Mouse (Mus musculus) hindbrain, embryonic 14.5 days (tissue): ENCODE measurements around the gene Ptprn2. TPM values are rescaled to one million over a fixed set of nuclear protein-coding genes. Genes with fewer than 3 reads are reported as not detected.

Experiments
- ATAC-seq: fragments of 200-750 bp; cut with Nextera tagmentation; 2 replicates; pipeline ENCODE4 v1.8.0; 2017; ENCODE audit warnings: moderate number of reproducible peaks, mild to moderate bottlenecking, moderate TSS enrichment, moderate library complexity; ENCODE audit not compliant: low FRiP score
- DNase-seq: peaks from one replicate; pipeline ENCODE4 v3.0.0-alpha.2; 2015; ENCODE audit warnings: low spot score
- H3K27ac ChIP-seq: fragments of 300-500 bp; sonication (generic); 2 replicates; pipeline ENCODE4 v1.5.1; 2014; ENCODE audit warnings: mild to moderate bottlenecking, moderate library complexity
- H3K27me3 ChIP-seq: fragments of 300-500 bp; sonication (generic); 2 replicates; pipeline ENCODE4 v1.6.1; 2014; ENCODE audit warnings: mild to moderate bottlenecking, low read length, mixed read lengths; ENCODE audit not compliant: control insufficient read depth, insufficient read depth
- H3K36me3 ChIP-seq: fragments of 300-500 bp; sonication (generic); replicated peaks from 2 replicates; pipeline ENCODE4 v1.6.1; 2014; ENCODE audit not compliant: control insufficient read depth, insufficient read depth
- H3K4me1 ChIP-seq: fragments of 300-500 bp; sonication (generic); replicated peaks from 2 replicates; pipeline ENCODE4 v1.6.1; 2014; ENCODE audit warnings: antibody characterized with exemption, low read length, mixed read lengths; ENCODE audit not compliant: control insufficient read depth, insufficient read depth
- H3K4me2 ChIP-seq: fragments of 300-500 bp; sonication (generic); replicated peaks from 2 replicates; pipeline ENCODE4 v1.6.1; 2014; ENCODE audit warnings: mild to moderate bottlenecking, moderate library complexity
- H3K4me3 ChIP-seq: fragments of 300-500 bp; sonication (generic); replicated peaks from 2 replicates; pipeline ENCODE4 v1.5.1; 2014; ENCODE audit warnings: mild to moderate bottlenecking, low read length
- H3K9ac ChIP-seq: fragments of 300-500 bp; sonication (generic); 2 replicates; pipeline ENCODE4 v1.6.1; 2014
- H3K9me3 ChIP-seq: fragments of 300-500 bp; sonication (generic); 2 replicates; pipeline ENCODE4 v1.6.1; 2016; ENCODE audit warnings: low read length; ENCODE audit not compliant: control insufficient read depth
- WGBS: fragments of 180-500 bp; shearing (Covaris S2); extraction: QIAGEN DNeasy Blood & Tissue Kit; methylation state at CpG from one replicate; pipeline ENCODE4 v1.1.7; 2014; 5-methylcytosine and 5-hydroxymethylcytosine counted together
- polyA plus RNA-seq: library from polyadenylated mRNA; unstranded; fragments of >200 nt; fragmentation: Nextera tagmentation; extraction: Ambion mirVana; gene quantifications from 2 replicates; pipeline ENCODE4 v1.2.1, GENCODE M21; 2014

Ptprn2 gene
- polyA plus RNA-seq, 1 experiment from 2014 or later: 17.5 TPM

DNA sequence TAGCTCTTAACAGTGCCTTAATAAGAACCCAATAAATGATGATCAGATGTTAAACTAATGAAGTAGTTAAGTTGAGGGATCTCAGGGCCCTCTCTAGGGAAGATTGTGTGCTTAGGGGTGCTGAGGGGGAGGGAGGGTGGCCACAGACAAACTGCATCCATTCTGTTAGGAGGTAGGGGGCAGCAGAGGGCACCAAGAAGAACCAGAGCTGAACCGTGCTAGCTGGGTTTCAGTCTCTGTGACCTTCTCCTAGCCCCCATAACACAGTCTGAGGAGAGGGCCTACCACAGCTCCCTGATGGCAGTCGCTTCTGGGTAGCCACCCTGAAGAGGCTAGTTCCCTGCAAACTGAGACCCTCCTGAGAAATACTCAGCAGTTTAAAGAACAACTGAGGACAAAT, 646.6 kb downstream of the Ptprn2 start:
- 8% methylated on average over 2 of the region's 2 CpGs for WGBS
- DNase-seq: no peak
- Histone ChIP-seq H3K4me1 (no peaks in the 10 kb centered on the region), H3K4me3 (no peak overlapping the region), H3K36me3 (no peaks in the 10 kb centered on the region), H3K9ac (no peak overlapping the region), H3K27ac (no peak overlapping the region), H3K9me3 (no peaks in the 10 kb centered on the region), H3K4me2 (no peak overlapping the region), H3K27me3 (no peaks in the 10 kb centered on the region)
- ATAC-seq: no peak

GRCm38 (mm10) chr12:117135205-117135604, 649.7 kb downstream of the Ptprn2 start:
- H3K4me3 ChIP-seq: no peak overlapping the region
- ATAC-seq (no peak), DNase-seq (no peak)
- H3K36me3 ChIP-seq: no peaks in the 10 kb centered on the region
- no peak overlapping the region for H3K27ac ChIP-seq
- WGBS: 49% methylated on average over 5 of the region's 5 CpGs
- no peaks in the 10 kb centered on the region for H3K27me3 ChIP-seq
- H3K9me3 ChIP-seq: no peaks in the 10 kb centered on the region
- H3K4me2 ChIP-seq: no peak overlapping the region
- H3K9ac ChIP-seq: no peak overlapping the region
- no peaks in the 10 kb centered on the region for H3K4me1 ChIP-seq

DNA sequence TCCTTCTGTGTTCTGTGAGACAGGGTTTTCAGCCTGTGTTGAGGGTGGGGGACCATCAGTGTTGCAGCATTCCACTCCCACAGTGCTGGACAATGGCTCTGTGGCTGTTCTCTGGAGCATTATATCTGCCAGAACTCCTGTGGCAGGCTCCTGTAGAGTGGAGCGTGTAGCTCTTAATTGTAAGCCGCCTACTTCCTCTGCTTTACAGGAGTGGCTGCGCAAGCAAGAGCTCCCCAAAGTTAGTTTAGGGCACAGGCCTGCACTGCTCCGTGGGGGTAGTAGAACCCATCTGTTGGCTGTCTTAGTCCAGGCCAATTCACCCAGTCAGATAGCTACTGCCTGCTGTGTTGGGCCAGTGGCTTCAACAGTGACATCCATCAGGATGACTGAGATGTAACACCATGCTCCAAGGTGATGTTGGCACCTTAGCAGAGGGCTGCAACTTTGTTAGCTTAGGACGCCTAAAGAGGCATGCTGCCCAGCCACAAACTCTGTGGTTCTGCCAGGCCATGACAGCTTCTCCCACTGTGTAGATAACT, 651.0 kb downstream of the Ptprn2 start:
- 72% methylated on average over 5 of the region's 5 CpGs for WGBS
- DNase-seq (no peak), ATAC-seq (no peak)
- Histone ChIP-seq H3K36me3 (no peaks in the 10 kb centered on the region), H3K9ac (no peak overlapping the region), H3K9me3 (no peaks in the 10 kb centered on the region), H3K27me3 (no peaks in the 10 kb centered on the region), H3K27ac (no peak overlapping the region), H3K4me1 (no peaks in the 10 kb centered on the region), H3K4me3 (no peak overlapping the region), H3K4me2 (no peak overlapping the region)

DNA sequence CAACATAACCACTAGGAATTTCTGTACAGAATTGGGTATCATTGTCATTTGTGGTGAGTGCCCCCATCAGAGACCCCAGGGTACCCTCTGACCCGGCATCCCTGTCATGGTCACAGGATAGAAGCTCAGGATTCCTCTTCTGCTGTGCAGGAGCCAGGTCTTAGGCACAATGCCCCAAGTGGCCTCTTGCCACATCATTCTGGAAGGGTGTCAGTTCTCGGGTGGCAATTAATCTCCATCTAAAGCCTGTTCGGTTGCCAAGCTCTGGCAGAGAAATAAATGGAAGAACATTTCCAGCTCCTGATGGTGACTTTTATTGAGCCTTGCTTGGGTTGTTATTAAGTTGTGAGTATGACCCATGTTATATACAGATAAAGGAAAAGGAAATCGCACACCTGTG, 655.4 kb downstream of the Ptprn2 start:
- H3K9me3 ChIP-seq: peaks cover 5% of the 10 kb centered on the region; the same call in 1 of the 2 replicates
- WGBS: 69% methylated on average over 4 of the region's 4 CpGs
- H3K27me3 ChIP-seq: no peaks in the 10 kb centered on the region
- DNase-seq (no peak), ATAC-seq (no peak)
- no peak overlapping the region for H3K9ac ChIP-seq
- H3K36me3 ChIP-seq: no peaks in the 10 kb centered on the region
- H3K4me1 ChIP-seq: no peaks in the 10 kb centered on the region
- no peak overlapping the region for H3K27ac ChIP-seq
- no peak overlapping the region for H3K4me3 ChIP-seq
- no peak overlapping the region for H3K4me2 ChIP-seq

DNA sequence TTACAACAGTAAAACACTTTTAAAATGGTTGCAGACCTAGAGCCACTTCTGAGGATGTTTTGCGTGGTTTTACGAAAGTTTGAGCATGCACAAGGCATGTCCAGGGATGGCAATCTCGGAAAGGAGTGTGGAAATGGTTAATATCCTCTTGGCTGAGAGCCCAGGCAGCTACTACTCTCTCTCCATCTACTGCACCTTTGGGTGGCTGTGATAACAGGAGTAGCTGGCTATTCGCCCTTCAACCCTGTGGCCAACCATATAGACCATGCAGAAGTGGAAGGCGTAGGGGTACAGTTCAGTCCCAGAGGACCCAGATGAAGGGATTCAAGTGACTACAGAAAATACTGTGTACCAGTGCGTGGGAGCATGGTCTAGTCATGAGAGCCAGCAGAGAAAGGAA, 655.9 kb downstream of the Ptprn2 start:
- 85% methylated on average over 6 of the region's 6 CpGs for WGBS
- DNase-seq (no peak), ATAC-seq (no peak)
- no peaks in the 10 kb centered on the region for H3K27me3 ChIP-seq
- no peak overlapping the region for H3K4me2 ChIP-seq
- no peaks in the 10 kb centered on the region for H3K36me3 ChIP-seq
- H3K4me1 ChIP-seq: no peaks in the 10 kb centered on the region
- no peak overlapping the region for H3K27ac ChIP-seq
- H3K9ac ChIP-seq: no peak overlapping the region
- peaks cover 5% of the 10 kb centered on the region; the same call in 1 of the 2 replicates for H3K9me3 ChIP-seq
- no peak overlapping the region for H3K4me3 ChIP-seq

DNA sequence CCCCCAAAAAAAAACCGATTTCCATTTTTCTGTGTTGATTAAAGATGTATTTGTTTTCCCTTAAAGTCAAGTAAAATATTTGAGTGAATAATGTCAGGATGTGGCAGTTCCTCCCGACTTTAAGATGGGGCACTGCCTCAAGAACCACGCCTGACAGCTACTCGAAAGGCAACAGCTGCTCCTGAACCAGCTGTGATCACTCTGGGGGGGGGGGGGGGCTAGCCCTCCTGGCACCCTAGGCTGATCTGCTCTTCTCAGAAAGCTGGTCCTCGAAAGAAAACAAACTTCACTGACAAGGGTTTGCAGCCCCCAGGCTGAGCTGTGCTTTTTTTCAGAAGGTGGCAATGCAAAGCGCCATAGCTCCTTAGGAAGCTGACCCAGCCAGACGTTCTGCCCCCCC, 663.7 kb downstream of the Ptprn2 start:
- DNase-seq: no peak
- WGBS: 14% methylated on average over 7 of the region's 7 CpGs
- H3K27ac ChIP-seq: no peak overlapping the region

DNA sequence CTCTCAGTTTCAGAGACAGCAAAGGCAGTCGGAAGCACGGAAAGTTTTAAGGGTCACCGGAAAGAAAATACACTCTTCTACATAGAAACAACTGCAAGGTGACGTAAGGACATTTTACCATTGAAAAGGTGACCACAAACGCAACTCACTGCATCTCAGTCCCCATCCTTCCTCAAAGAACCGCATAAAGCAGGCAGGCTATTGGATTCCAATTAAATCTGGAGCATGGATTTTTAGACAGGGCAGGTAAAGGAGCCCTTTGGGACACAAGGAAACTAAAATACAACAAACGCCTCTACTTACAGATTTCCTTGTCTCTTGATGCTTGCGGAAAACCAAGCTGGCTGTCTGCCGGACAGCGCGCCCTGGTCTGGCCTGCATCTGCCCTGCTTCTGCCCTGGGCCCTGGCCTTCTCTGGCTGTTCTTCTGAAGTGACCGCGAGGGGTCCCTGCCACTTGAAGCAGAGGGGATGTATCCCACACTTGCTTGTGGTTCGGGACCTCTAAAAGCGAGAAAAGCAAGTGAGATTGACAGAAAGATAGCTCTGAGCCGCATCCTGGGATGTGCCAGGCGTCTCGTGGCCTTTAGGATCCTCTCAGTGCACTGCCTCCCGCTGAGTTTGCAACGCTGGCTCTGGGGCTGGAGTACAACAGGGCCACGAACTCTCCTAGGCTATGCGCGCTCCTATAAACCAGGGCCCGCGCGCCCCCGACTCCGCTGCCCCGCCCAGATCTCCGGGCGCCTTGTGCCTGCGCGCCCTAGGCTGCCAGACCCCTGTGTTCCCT, 665.3 kb downstream of the Ptprn2 start:
- 6% methylated on average over 33 of the region's 33 CpGs for WGBS
- peak overlapping the region; percentile 73 for H3K4me2 ChIP-seq
- peaks cover 43% of the 10 kb centered on the region for H3K4me1 ChIP-seq
- no peak for DNase-seq
- peaks cover 41% of the 10 kb centered on the region for H3K27me3 ChIP-seq
- peak overlapping the region; percentile 14 for H3K4me3 ChIP-seq
- ATAC-seq: 0 out of 2 replicates have a peak, but pooled peaks have one; percentile 5
- H3K36me3 ChIP-seq: no peaks in the 10 kb centered on the region
- H3K27ac ChIP-seq: peak overlapping the region; percentile 26; the same call in 1 of the 2 replicates
- H3K9ac ChIP-seq: peak overlapping the region; percentile 5
- H3K9me3 ChIP-seq: no peaks in the 10 kb centered on the region

More for the DNA sequence above, 663.7 kb downstream of the Ptprn2 start:
- no peaks in the 10 kb centered on the region for H3K36me3 ChIP-seq
- H3K4me2 ChIP-seq: peak overlapping the region; percentile 21; the same call in 1 of the 2 replicates
- peaks cover 32% of the 10 kb centered on the region for H3K4me1 ChIP-seq
- ATAC-seq: no peak
- H3K9ac ChIP-seq: no peak overlapping the region
- peaks cover 5% of the 10 kb centered on the region; the same call in 1 of the 2 replicates for H3K9me3 ChIP-seq
- no peak overlapping the region for H3K4me3 ChIP-seq
- H3K27me3 ChIP-seq: peaks cover 32% of the 10 kb centered on the region

DNA sequence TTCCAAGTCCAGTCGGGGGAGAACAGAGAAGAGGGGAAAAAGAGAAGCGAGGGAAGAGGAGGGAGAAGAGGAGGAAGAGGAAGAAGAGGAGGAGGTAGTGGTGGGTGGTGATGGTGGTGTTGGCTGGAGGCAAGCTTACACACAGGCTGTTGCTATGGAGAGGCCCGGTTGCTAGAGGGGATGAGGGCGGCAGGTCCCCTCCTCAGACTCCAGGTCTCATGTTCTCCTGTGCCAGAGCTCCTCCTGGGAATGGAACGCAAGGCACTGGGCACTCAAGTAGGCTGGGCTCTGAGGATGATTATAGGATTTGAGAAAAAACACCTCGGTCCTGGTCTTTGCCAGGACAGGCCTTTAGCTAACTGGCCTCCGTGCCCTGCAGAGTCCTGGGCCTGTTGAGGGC, 666.1 kb downstream of the Ptprn2 start:
- 7% methylated on average over 7 of the region's 7 CpGs for WGBS
- Histone ChIP-seq H3K27me3 (peaks cover 41% of the 10 kb centered on the region), H3K4me1 (peaks cover 49% of the 10 kb centered on the region), H3K4me2 (peak overlapping the region; percentile 73), H3K4me3 (no peak overlapping the region), H3K36me3 (no peaks in the 10 kb centered on the region), H3K9me3 (no peaks in the 10 kb centered on the region), H3K9ac (peak overlapping the region; percentile 5), H3K27ac (peak overlapping the region; percentile 2; the same call in 1 of the 2 replicates)
- no peak for ATAC-seq
- no peak for DNase-seq

GRCm38 (mm10) chr12:117152366-117153165, 667.0 kb downstream of the Ptprn2 start:
- WGBS: 5% methylated on average over 28 of the region's 28 CpGs
- Histone ChIP-seq H3K9me3 (no peaks in the 10 kb centered on the region), H3K27me3 (peaks cover 41% of the 10 kb centered on the region), H3K4me2 (peak overlapping the region; percentile 73), H3K27ac (peak overlapping the region; percentile 92), H3K4me1 (peaks cover 52% of the 10 kb centered on the region), H3K9ac (peak overlapping the region; percentile 86), H3K36me3 (no peaks in the 10 kb centered on the region), H3K4me3 (peak overlapping the region; percentile 65)
- ATAC-seq (no peak), DNase-seq (no peak)
